Mouse (Mus musculus): ENCODE measurements around the gene Klk1b21.
"Not testable (repeated sequence)": the region's sequence is repeated elsewhere in the genome, so short reads cannot be mapped to it uniquely, and the experiment has no call there.

Gene Klk1b21

GRCm38 (mm10) chr7:44102028-44102427 lies at the start of gene Klk1b21:
Klk1b21 (plus strand) TSS chr7:44102328.
- not testable (repeated sequence) for DNase-seq

GRCm38 (mm10) chr7:44072117-44072516 lies 30.0 kb upstream of the Klk1b21 start:
- no peak for DNase-seq

- no peak for DNase-seq
Observed at GRCm38 (mm10) chr7:44077703-44078102, 24.4 kb upstream of the Klk1b21 start.

GRCm38 (mm10) chr7:44096111-44096510 lies 6.0 kb upstream of the Klk1b21 start:
- DNase-seq = no peak

- no peak for DNase-seq
Observed at GRCm38 (mm10) chr7:44112373-44112772, 10.2 kb downstream of the Klk1b21 start, which contains the start of gene Klk1b22. Klk1b22 (plus strand) TSS chr7:44112673.

- no peak for DNase-seq
Observed at GRCm38 (mm10) chr7:44123445-44123844, 21.3 kb downstream of the Klk1b21 start.

GRCm38 (mm10) chr7:44136467-44136866 lies 34.3 kb downstream of the Klk1b21 start, which contains the start of gene Klk1b16:
Klk1b16 (plus strand) TSS chr7:44136767.
- no peak for DNase-seq

Data from cerebellum, postnatal 14 days (tissue).